Mouse (Mus musculus) WW6 (cell line): ENCODE measurements at regions not wholly inside any gene's neighbourhood (a gene's known extent, or its start where the extent isn't known, plus 50 kb on each side); places are given as distances from the start of the nearest gene placed in this dataset.
"Not testable (repeated sequence)": the region's sequence is repeated elsewhere in the genome, so short reads cannot be mapped to it uniquely, and the experiment has no call there.

Experiments used
- DNase-seq: peaks from one replicate; pipeline ENCODE4 v3.0.0-alpha.2; 2013; ENCODE audit warnings: low read depth, low spot score

GRCm38 (mm10) chr10:117448783-117449182 is 69.0 kb upstream of the Cpsf6 start:
- not testable (repeated sequence) for DNase-seq

- no peak for DNase-seq
Measured at GRCm38 (mm10) chr10:117447626-117448025, 67.8 kb upstream of the Cpsf6 start.

- no peak for DNase-seq
Measured at GRCm38 (mm10) chr10:117447206-117447605, 67.4 kb upstream of the Cpsf6 start.

- no peak for DNase-seq
Measured at GRCm38 (mm10) chr10:117446776-117447175, 67.0 kb upstream of the Cpsf6 start.

GRCm38 (mm10) chr10:117445801-117446490 is 66.1 kb upstream of the Cpsf6 start:
- DNase-seq = no peak

- DNase-seq = no peak
Measured at GRCm38 (mm10) chr10:117445181-117445790, 65.5 kb upstream of the Cpsf6 start.

GRCm38 (mm10) chr10:117444761-117445160 is 64.9 kb upstream of the Cpsf6 start:
- no peak for DNase-seq

- no peak for DNase-seq
Measured at GRCm38 (mm10) chr10:117443426-117444350, 63.9 kb upstream of the Cpsf6 start.

- no peak for DNase-seq
Measured at GRCm38 (mm10) chr10:117441979-117442803, 62.4 kb upstream of the Cpsf6 start.

GRCm38 (mm10) chr10:117441121-117441978 is 61.5 kb upstream of the Cpsf6 start:
- no peak for DNase-seq

GRCm38 (mm10) chr10:117440225-117440976 is 60.6 kb upstream of the Cpsf6 start:
- DNase-seq = no peak

- DNase-seq = no peak
Measured at GRCm38 (mm10) chr10:117439206-117440110, 59.6 kb upstream of the Cpsf6 start.

GRCm38 (mm10) chr10:117438614-117439193 is 58.9 kb upstream of the Cpsf6 start:
- no peak for DNase-seq

GRCm38 (mm10) chr10:117437970-117438369 is 58.2 kb upstream of the Cpsf6 start:
- no peak for DNase-seq

GRCm38 (mm10) chr10:117436875-117437715 is 57.3 kb upstream of the Cpsf6 start:
- peak; percentile 54 for DNase-seq

- no peak for DNase-seq
Measured at GRCm38 (mm10) chr10:117436308-117436874, 56.6 kb upstream of the Cpsf6 start.

GRCm38 (mm10) chr10:117435734-117436121 is 55.9 kb upstream of the Cpsf6 start:
- no peak for DNase-seq
